Mouse (Mus musculus) kidney, postnatal 0 days (tissue): ENCODE data around the gene Tlr5. TPM values are rescaled to one million over a fixed set of nuclear protein-coding genes. Genes with fewer than 3 reads are reported as not detected.

Source experiments
- ATAC-seq: fragments of 200-750 bp; cut with Nextera tagmentation; replicated peaks from 2 replicates; pipeline ENCODE4 v1.8.0; 2017; ENCODE audit warnings: low read depth, moderate number of reproducible peaks, moderate TSS enrichment, moderate library complexity; ENCODE audit not compliant: low FRiP score
- DNase-seq: peaks from one replicate; pipeline ENCODE4 v3.0.0-alpha.2; 2016; ENCODE audit warnings: low spot score
- H3K27ac ChIP-seq: fragments of 300-500 bp; sonication (generic); 2 replicates; pipeline ENCODE4 v1.5.1; 2014; ENCODE audit warnings: mild to moderate bottlenecking
- H3K27me3 ChIP-seq: fragments of 300-500 bp; sonication (generic); 2 replicates; pipeline ENCODE4 v1.6.1; 2014; ENCODE audit warnings: low read length, mixed read lengths; ENCODE audit not compliant: insufficient read depth
- H3K36me3 ChIP-seq: fragments of 300-500 bp; sonication (generic); 2 replicates; pipeline ENCODE4 v1.6.1; 2014; ENCODE audit warnings: low read length, mixed read lengths; ENCODE audit not compliant: insufficient read depth
- H3K4me1 ChIP-seq: fragments of 300-500 bp; sonication (generic); replicated peaks from 2 replicates; pipeline ENCODE4 v1.6.1; 2014; ENCODE audit warnings: antibody characterized with exemption, low read length, mixed read lengths; ENCODE audit not compliant: insufficient read depth
- H3K4me2 ChIP-seq: fragments of 300-500 bp; sonication (generic); 2 replicates; pipeline ENCODE4 v1.6.1; 2014; ENCODE audit warnings: mild to moderate bottlenecking, low read length, moderate library complexity, mixed read lengths
- H3K4me3 ChIP-seq: fragments of 300-500 bp; sonication (generic); replicated peaks from 2 replicates; pipeline ENCODE4 v1.5.1; 2014; ENCODE audit warnings: low read depth, low read length
- H3K9ac ChIP-seq: fragments of 300-500 bp; sonication (generic); 2 replicates; pipeline ENCODE4 v1.6.1; 2014; ENCODE audit warnings: low read depth, low read length
- H3K9me3 ChIP-seq: fragments of 300-500 bp; sonication (generic); replicated peaks from 2 replicates; pipeline ENCODE4 v1.6.1; 2016; ENCODE audit warnings: low read length, inconsistent platforms, mixed read lengths
- CTCF ChIP-seq: IDR thresholded peaks from 2 replicates; pipeline ENCODE4 v1.5.1; 2016; ENCODE audit warnings: antibody characterized with exemption, low read depth, mild to moderate bottlenecking, moderate library complexity
- WGBS: fragments of 180-500 bp; shearing (Covaris S2); extraction: QIAGEN DNeasy Blood & Tissue Kit; methylation state at CpG from one replicate; pipeline ENCODE4 v1.1.7; 2014; 5-methylcytosine and 5-hydroxymethylcytosine counted together
- polyA plus RNA-seq: library from polyadenylated mRNA; unstranded; fragments of >200 nt; fragmentation: Nextera tagmentation; extraction: Ambion mirVana; gene quantifications from 2 replicates; pipeline ENCODE4 v1.2.1, GENCODE M21; 2015

Gene Tlr5
- polyA plus RNA-seq, 1 experiment from 2014 or later = 0.74 TPM

- H3K4me2 ChIP-seq = no peak overlapping the region
- H3K4me1 ChIP-seq = 0 out of 2 replicates have a peak, but pooled peaks cover 6% of the 10 kb centered on the region
- H3K4me3 ChIP-seq = no peak overlapping the region
- peak; percentile 71 for DNase-seq
- 0 out of 2 replicates have a peak overlapping the region, but pooled peaks have one; percentile 39 for H3K27ac ChIP-seq
- 37% methylated on average over 13 of the region's 13 CpGs for WGBS
- H3K36me3 ChIP-seq = no peaks in the 10 kb centered on the region
- no peaks in the 10 kb centered on the region for H3K27me3 ChIP-seq
- no peak for TF ChIP-seq CTCF
- H3K9ac ChIP-seq = no peak overlapping the region
- ATAC-seq = no peak
- H3K9me3 ChIP-seq = no peaks in the 10 kb centered on the region
These were observed 31.7 kb downstream of the Tlr5 start for GRCm38 (mm10) chr1:182986243-182986642.

- Histone ChIP-seq H3K27me3 (no peaks in the 10 kb centered on the region), H3K4me2 (no peak overlapping the region), H3K36me3 (no peaks in the 10 kb centered on the region), H3K9ac (no peak overlapping the region), H3K4me3 (no peak overlapping the region), H3K9me3 (no peaks in the 10 kb centered on the region), H3K27ac (0 out of 2 replicates have a peak overlapping the region, but pooled peaks have one; percentile 39), H3K4me1 (0 out of 2 replicates have a peak, but pooled peaks cover 6% of the 10 kb centered on the region)
- TF ChIP-seq CTCF = no peak
- WGBS = 54% methylated on average over 11 of the region's 11 CpGs
- no peak for ATAC-seq
- DNase-seq = peak; percentile 61
These were observed 32.2 kb downstream of the Tlr5 start for GRCm38 (mm10) chr1:182986750-182987149.

- no peak for ATAC-seq
- WGBS = 87% methylated on average over 13 of the region's 13 CpGs
- H3K4me3 ChIP-seq = no peak overlapping the region
- H3K4me2 ChIP-seq = no peak overlapping the region
- no peak overlapping the region for H3K9ac ChIP-seq
- no peak overlapping the region for H3K27ac ChIP-seq
- TF ChIP-seq CTCF = no peak
- DNase-seq = no peak
- no peaks in the 10 kb centered on the region for H3K9me3 ChIP-seq
- H3K4me1 ChIP-seq = 0 out of 2 replicates have a peak, but pooled peaks cover 6% of the 10 kb centered on the region
- no peaks in the 10 kb centered on the region for H3K36me3 ChIP-seq
- H3K27me3 ChIP-seq = no peaks in the 10 kb centered on the region
These were observed 33.2 kb downstream of the Tlr5 start for GRCm38 (mm10) chr1:182987801-182988200.

GRCm38 (mm10) chr1:182988646-182989045, 34.1 kb downstream of the Tlr5 start:
- no peak overlapping the region for H3K9ac ChIP-seq
- no peaks in the 10 kb centered on the region for H3K9me3 ChIP-seq
- no peaks in the 10 kb centered on the region for H3K36me3 ChIP-seq
- no peaks in the 10 kb centered on the region for H3K27me3 ChIP-seq
- H3K27ac ChIP-seq = no peak overlapping the region
- 0 out of 2 replicates have a peak, but pooled peaks cover under 1% of the 10 kb centered on the region for H3K4me1 ChIP-seq
- no peak for DNase-seq
- TF ChIP-seq CTCF = no peak
- WGBS = 51% methylated on average over 3 of the region's 3 CpGs
- ATAC-seq = no peak
- H3K4me2 ChIP-seq = no peak overlapping the region
- no peak overlapping the region for H3K4me3 ChIP-seq

- Histone ChIP-seq H3K9me3 (no peaks in the 10 kb centered on the region), H3K4me3 (no peak overlapping the region), H3K4me1 (no peaks in the 10 kb centered on the region), H3K9ac (no peak overlapping the region), H3K4me2 (no peak overlapping the region), H3K27me3 (no peaks in the 10 kb centered on the region), H3K27ac (no peak overlapping the region), H3K36me3 (no peaks in the 10 kb centered on the region)
- 0 out of 2 replicates have a peak, but pooled peaks have one; percentile 36 for ATAC-seq
- 80% methylated on average over 14 of the region's 14 CpGs for WGBS
- no peak for TF ChIP-seq CTCF
- DNase-seq = no peak
These were observed 35.6 kb downstream of the Tlr5 start for GRCm38 (mm10) chr1:182990092-182990762.

GRCm38 (mm10) chr1:182991002-182991778, 36.6 kb downstream of the Tlr5 start:
- ATAC-seq = no peak; the same call in 1 of the 2 replicates
- Histone ChIP-seq H3K9ac (no peak overlapping the region), H3K4me3 (no peak overlapping the region), H3K27me3 (no peaks in the 10 kb centered on the region), H3K27ac (no peak overlapping the region), H3K4me2 (no peak overlapping the region), H3K9me3 (no peaks in the 10 kb centered on the region), H3K4me1 (no peaks in the 10 kb centered on the region), H3K36me3 (no peaks in the 10 kb centered on the region)
- 12% methylated on average over 7 of the region's 7 CpGs for WGBS
- DNase-seq = peak; percentile 75
- peak; percentile 95 for TF ChIP-seq CTCF

Other genes with a start within 250 kb of the Tlr5 start
- gene Ccdc185, start 205.6 kb upstream of the Tlr5 start, polyA plus RNA-seq = not detected in 2 replicates
- 26.0 and 27.4 TPM in 2 replicates for gene Susd4, start 190.9 kb upstream of the Tlr5 start, polyA plus RNA-seq